Mouse (Mus musculus) midbrain, embryonic 13.5 days (tissue): ENCODE data around the gene Amfr. TPM values are rescaled to one million over a fixed set of nuclear protein-coding genes. Genes with fewer than 3 reads are reported as not detected.

ENCODE experiments used
- ATAC-seq: fragments of 200-750 bp; cut with Nextera tagmentation; 2 replicates; pipeline ENCODE4 v1.8.0; 2017; ENCODE audit warnings: mild to moderate bottlenecking, moderate TSS enrichment, moderate library complexity
- H3K27ac ChIP-seq: fragments of 300-500 bp; sonication (generic); 2 replicates; pipeline ENCODE4 v1.5.1; 2015; ENCODE audit warnings: inconsistent platforms, mild to moderate bottlenecking, moderate library complexity
- H3K27me3 ChIP-seq: fragments of 300-500 bp; sonication (generic); 2 replicates; pipeline ENCODE4 v1.6.1; 2015; ENCODE audit warnings: mild to moderate bottlenecking, inconsistent platforms
- H3K36me3 ChIP-seq: fragments of 300-500 bp; sonication (generic); 2 replicates; pipeline ENCODE4 v1.6.1; 2015; ENCODE audit warnings: mild to moderate bottlenecking, inconsistent platforms
- H3K4me1 ChIP-seq: fragments of 300-500 bp; sonication (generic); replicated peaks from 2 replicates; pipeline ENCODE4 v1.6.1; 2015; ENCODE audit warnings: inconsistent platforms
- H3K4me2 ChIP-seq: fragments of 300-500 bp; sonication (generic); replicated peaks from 2 replicates; pipeline ENCODE4 v1.6.1; 2015; ENCODE audit warnings: moderate library complexity, mild to moderate bottlenecking, inconsistent platforms
- H3K4me3 ChIP-seq: fragments of 300-500 bp; sonication (generic); replicated peaks from 2 replicates; pipeline ENCODE4 v1.5.1; 2015; ENCODE audit warnings: mild to moderate bottlenecking, inconsistent platforms
- H3K9ac ChIP-seq: fragments of 300-500 bp; sonication (generic); replicated peaks from 2 replicates; pipeline ENCODE4 v1.6.1; 2015; ENCODE audit warnings: mild to moderate bottlenecking, inconsistent platforms
- H3K9me3 ChIP-seq: fragments of 300-500 bp; sonication (generic); 2 replicates; pipeline ENCODE4 v1.6.1; 2016; ENCODE audit warnings: mild to moderate bottlenecking, inconsistent platforms
- WGBS: fragments of 180-500 bp; shearing (Covaris S2); methylation state at CpG from one replicate; pipeline ENCODE4 v1.1.7; 2015; 5-methylcytosine and 5-hydroxymethylcytosine counted together
- polyA plus RNA-seq: library from polyadenylated mRNA; unstranded; fragments of >200 nt; fragmentation: Nextera tagmentation; extraction: Ambion mirVana; gene quantifications from 2 replicates; pipeline ENCODE4 v1.2.1, GENCODE M21; 2015

The Amfr gene
- polyA plus RNA-seq, 1 experiment from 2014 or later: 64.7 TPM

GRCm38 (mm10) chr8:93976446-93977211 is 36.0 kb downstream of the Amfr start:
- Histone ChIP-seq H3K4me3 (no peak overlapping the region), H3K27me3 (no peaks in the 10 kb centered on the region), H3K9me3 (no peaks in the 10 kb centered on the region), H3K4me2 (no peak overlapping the region), H3K27ac (no peak overlapping the region), H3K4me1 (no peaks in the 10 kb centered on the region), H3K9ac (no peak overlapping the region), H3K36me3 (peaks cover 92% of the 10 kb centered on the region)
- WGBS: 94% methylated on average over 6 of the region's 6 CpGs
- no peak for ATAC-seq

DNA sequence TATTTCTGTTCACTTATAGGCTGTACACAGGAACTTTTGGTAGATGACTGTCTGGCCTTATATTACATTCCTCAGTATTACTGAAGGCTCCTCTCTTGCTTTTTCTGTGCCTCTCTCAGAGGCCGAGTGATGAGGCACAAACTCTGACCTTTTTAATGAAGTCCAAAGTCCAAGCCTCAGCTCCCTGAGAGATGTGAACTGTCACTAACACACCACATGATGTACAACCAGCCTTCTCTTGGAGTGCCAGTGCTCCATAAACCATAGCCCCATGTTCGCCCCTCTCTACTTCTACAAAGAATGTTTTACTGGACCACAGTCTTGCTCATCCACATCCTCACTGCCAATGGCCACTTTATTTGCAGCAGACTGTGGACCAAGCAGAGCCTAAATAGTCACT is 37.3 kb downstream of the Amfr start:
- Histone ChIP-seq H3K36me3 (peaks cover 86% of the 10 kb centered on the region), H3K27me3 (no peaks in the 10 kb centered on the region), H3K9ac (no peak overlapping the region), H3K9me3 (no peaks in the 10 kb centered on the region), H3K4me2 (no peak overlapping the region), H3K4me3 (no peak overlapping the region), H3K27ac (no peak overlapping the region), H3K4me1 (no peaks in the 10 kb centered on the region)
- 94% methylated on average over 2 of the region's 2 CpGs for WGBS
- ATAC-seq: no peak

DNA sequence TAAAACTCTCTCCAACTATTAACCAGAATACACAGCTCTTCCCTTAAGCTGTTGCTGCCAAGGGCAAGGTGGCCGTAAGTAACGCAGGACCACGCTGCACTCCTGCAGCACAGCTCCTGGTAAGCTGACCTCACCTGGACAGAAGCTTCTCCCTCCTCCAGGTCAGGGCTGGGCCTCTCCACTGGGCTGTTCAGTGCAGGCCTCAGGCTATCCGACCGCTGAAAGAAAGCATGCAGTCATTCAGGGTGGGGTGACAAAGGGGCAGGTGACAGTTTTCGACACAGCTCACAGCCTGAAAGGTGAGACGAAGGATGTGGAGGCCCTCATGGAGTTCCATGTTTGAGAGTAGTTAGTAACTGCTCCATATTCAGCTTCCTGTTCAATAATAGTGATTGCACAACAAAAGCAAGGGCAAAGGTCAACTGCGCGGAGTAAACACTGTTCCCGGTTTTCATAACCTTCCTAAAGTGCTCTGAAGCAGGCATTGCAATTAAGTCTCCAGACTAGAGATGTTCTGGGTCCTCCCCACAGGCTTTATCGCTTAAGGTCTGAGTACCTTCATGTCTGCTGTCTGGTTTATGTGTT is 37.9 kb downstream of the Amfr start:
- ATAC-seq: no peak
- no peak overlapping the region for H3K4me3 ChIP-seq
- H3K4me2 ChIP-seq: no peak overlapping the region
- no peaks in the 10 kb centered on the region for H3K9me3 ChIP-seq
- H3K9ac ChIP-seq: no peak overlapping the region
- peaks cover 86% of the 10 kb centered on the region for H3K36me3 ChIP-seq
- no peaks in the 10 kb centered on the region for H3K4me1 ChIP-seq
- H3K27ac ChIP-seq: no peak overlapping the region
- no peaks in the 10 kb centered on the region for H3K27me3 ChIP-seq
- 92% methylated on average over 11 of the region's 11 CpGs for WGBS

DNA sequence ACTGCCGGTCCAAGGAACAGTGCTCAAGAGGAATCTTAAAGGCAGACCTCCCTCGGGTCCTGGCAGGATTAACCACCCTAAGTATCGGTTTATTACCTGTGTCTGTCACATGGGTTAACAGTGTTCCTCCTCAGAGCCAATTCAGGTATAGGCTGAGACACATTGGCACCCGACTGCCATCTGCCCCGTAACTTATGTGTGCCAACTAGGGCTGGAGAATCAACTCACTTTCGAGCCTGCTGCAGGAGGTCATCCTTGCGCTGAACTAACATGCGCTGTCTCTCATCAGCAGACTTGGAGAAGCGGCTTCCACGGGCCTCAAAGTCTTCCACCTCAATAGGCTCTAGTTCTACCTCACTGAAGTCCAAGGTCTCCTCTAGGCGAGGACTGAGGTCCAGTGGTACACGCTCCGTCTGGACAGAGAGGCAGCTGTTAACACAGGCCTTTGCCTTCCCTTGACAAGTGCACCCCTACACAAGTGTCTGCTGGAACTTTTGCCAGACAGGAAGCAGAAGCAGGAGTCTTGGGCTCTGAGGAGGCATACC is 38.7 kb downstream of the Amfr start:
- WGBS: 97% methylated on average over 13 of the region's 13 CpGs
- no peak overlapping the region for H3K4me3 ChIP-seq
- H3K27me3 ChIP-seq: no peaks in the 10 kb centered on the region
- H3K27ac ChIP-seq: no peak overlapping the region
- no peaks in the 10 kb centered on the region for H3K9me3 ChIP-seq
- no peak for ATAC-seq
- peaks cover 79% of the 10 kb centered on the region for H3K36me3 ChIP-seq
- no peak overlapping the region for H3K9ac ChIP-seq
- no peaks in the 10 kb centered on the region for H3K4me1 ChIP-seq
- no peak overlapping the region for H3K4me2 ChIP-seq

GRCm38 (mm10) chr8:93972971-93973734 is 39.5 kb downstream of the Amfr start:
- Histone ChIP-seq H3K4me1 (no peaks in the 10 kb centered on the region), H3K4me3 (no peak overlapping the region), H3K27me3 (no peaks in the 10 kb centered on the region), H3K9me3 (no peaks in the 10 kb centered on the region), H3K27ac (no peak overlapping the region; the same call in 1 of the 2 replicates), H3K4me2 (no peak overlapping the region), H3K36me3 (peaks cover 74% of the 10 kb centered on the region), H3K9ac (no peak overlapping the region)
- ATAC-seq: no peak
- 83% methylated on average over 14 of the region's 14 CpGs for WGBS

- no peaks in the 10 kb centered on the region for H3K27me3 ChIP-seq
- no peaks in the 10 kb centered on the region for H3K4me1 ChIP-seq
- WGBS: 78% methylated on average over 5 of the region's 5 CpGs
- H3K4me2 ChIP-seq: no peak overlapping the region
- 0 out of 2 replicates have a peak overlapping the region, but pooled peaks have one; percentile 8 for H3K27ac ChIP-seq
- no peak for ATAC-seq
- peaks cover 74% of the 10 kb centered on the region for H3K36me3 ChIP-seq
- H3K9me3 ChIP-seq: no peaks in the 10 kb centered on the region
- no peak overlapping the region for H3K9ac ChIP-seq
- no peak overlapping the region for H3K4me3 ChIP-seq
Measured at GRCm38 (mm10) chr8:93972211-93972610, 40.4 kb downstream of the Amfr start.

- H3K4me1 ChIP-seq: no peaks in the 10 kb centered on the region
- no peaks in the 10 kb centered on the region for H3K27me3 ChIP-seq
- H3K4me2 ChIP-seq: no peak overlapping the region
- no peak for ATAC-seq
- no peak overlapping the region for H3K9ac ChIP-seq
- H3K36me3 ChIP-seq: peaks cover 76% of the 10 kb centered on the region
- no peak overlapping the region for H3K4me3 ChIP-seq
- no peak overlapping the region for H3K27ac ChIP-seq
- H3K9me3 ChIP-seq: no peaks in the 10 kb centered on the region
- WGBS: 96% methylated on average over 10 of the region's 10 CpGs
Measured at GRCm38 (mm10) chr8:93971451-93971850, 41.2 kb downstream of the Amfr start.

DNA sequence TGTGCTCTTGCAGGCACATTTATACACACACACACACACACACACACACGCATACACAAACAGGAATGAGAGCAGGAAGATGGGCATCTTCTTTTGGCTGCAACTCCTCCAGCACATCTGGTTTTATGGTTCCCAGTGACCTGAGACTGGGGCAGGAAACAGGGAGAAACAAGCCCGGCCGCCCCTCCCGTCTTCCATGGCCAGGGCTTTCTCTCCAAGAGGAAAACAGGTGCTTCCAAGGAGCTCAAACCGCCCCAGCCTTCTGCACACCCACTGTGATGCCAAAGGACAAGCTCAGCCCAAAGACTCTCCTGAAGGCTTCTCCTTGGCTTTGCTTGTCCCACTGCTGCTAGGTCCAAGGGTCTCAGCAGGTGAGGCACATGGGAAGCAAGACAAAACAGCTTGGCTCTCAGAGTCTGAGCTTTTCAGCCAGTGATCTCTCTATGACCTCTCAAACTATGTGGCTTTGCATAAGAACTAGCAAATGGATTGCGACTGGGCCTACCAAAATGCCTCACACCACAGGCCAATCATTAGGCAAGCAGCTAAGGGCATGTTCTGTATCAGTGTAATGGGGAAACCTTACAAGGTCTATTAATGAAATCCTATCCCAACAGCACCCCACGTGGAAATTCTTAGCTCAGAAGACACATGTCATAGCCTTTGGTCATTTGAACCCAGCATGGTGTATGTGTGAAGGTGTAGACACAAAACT is 42.9 kb downstream of the Amfr start:
- H3K4me3 ChIP-seq: no peak overlapping the region
- no peak for ATAC-seq
- H3K4me1 ChIP-seq: no peaks in the 10 kb centered on the region
- H3K4me2 ChIP-seq: no peak overlapping the region
- no peak overlapping the region for H3K9ac ChIP-seq
- 80% methylated on average over 7 of the region's 7 CpGs for WGBS
- no peaks in the 10 kb centered on the region for H3K9me3 ChIP-seq
- H3K27ac ChIP-seq: no peak overlapping the region
- H3K27me3 ChIP-seq: no peaks in the 10 kb centered on the region
- H3K36me3 ChIP-seq: peaks cover 77% of the 10 kb centered on the region

GRCm38 (mm10) chr8:93968293-93968692 is 44.3 kb downstream of the Amfr start:
- Histone ChIP-seq H3K9me3 (no peaks in the 10 kb centered on the region), H3K4me3 (no peak overlapping the region), H3K4me1 (no peaks in the 10 kb centered on the region), H3K9ac (no peak overlapping the region), H3K27me3 (no peaks in the 10 kb centered on the region), H3K36me3 (peaks cover 77% of the 10 kb centered on the region), H3K27ac (peak overlapping the region; percentile 51), H3K4me2 (no peak overlapping the region)
- 83% methylated on average over 6 of the region's 6 CpGs for WGBS
- ATAC-seq: no peak; the same call in 1 of the 2 replicates

DNA sequence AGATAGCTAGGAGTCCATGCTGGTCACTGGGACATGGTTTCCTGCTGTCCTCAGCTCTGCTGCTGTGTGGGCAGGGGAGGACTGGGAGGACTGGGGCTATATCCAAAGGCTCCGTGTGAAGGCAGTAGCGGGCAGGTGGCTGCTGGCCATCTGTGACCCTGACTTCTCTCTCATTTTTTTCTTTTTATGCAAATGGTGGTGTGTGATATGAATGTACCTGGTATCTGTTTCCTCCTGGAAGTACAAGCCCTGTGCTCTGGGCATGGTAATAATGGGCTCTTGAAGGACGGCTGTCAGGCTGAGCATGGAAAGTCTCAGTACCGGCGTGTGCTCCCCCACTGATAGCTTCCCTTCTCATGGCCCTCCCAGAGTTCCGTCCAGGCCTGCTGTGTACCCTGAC is 51.7 kb downstream of the Amfr start:
- H3K9ac ChIP-seq: no peak overlapping the region
- no peaks in the 10 kb centered on the region for H3K27me3 ChIP-seq
- H3K27ac ChIP-seq: no peak overlapping the region
- H3K9me3 ChIP-seq: no peaks in the 10 kb centered on the region
- H3K4me2 ChIP-seq: no peak overlapping the region
- peaks cover 91% of the 10 kb centered on the region for H3K36me3 ChIP-seq
- WGBS: 86% methylated on average over 6 of the region's 6 CpGs
- no peak overlapping the region for H3K4me3 ChIP-seq
- H3K4me1 ChIP-seq: no peaks in the 10 kb centered on the region
- ATAC-seq: no peak

- Histone ChIP-seq H3K27me3 (no peaks in the 10 kb centered on the region), H3K27ac (no peak overlapping the region), H3K4me2 (no peak overlapping the region), H3K4me1 (no peaks in the 10 kb centered on the region), H3K9ac (no peak overlapping the region), H3K36me3 (peaks cover 91% of the 10 kb centered on the region), H3K9me3 (no peaks in the 10 kb centered on the region), H3K4me3 (no peak overlapping the region)
- 89% methylated on average over 9 of the region's 9 CpGs for WGBS
- no peak for ATAC-seq
Measured at GRCm38 (mm10) chr8:93958402-93958801, 54.2 kb downstream of the Amfr start.
